Mouse (Mus musculus): ENCODE measurements at regions not wholly inside any gene's neighbourhood (a gene's known extent, or its start where the extent isn't known, plus 50 kb on each side); places are given as distances from the start of the nearest gene placed in this dataset.

DNA sequence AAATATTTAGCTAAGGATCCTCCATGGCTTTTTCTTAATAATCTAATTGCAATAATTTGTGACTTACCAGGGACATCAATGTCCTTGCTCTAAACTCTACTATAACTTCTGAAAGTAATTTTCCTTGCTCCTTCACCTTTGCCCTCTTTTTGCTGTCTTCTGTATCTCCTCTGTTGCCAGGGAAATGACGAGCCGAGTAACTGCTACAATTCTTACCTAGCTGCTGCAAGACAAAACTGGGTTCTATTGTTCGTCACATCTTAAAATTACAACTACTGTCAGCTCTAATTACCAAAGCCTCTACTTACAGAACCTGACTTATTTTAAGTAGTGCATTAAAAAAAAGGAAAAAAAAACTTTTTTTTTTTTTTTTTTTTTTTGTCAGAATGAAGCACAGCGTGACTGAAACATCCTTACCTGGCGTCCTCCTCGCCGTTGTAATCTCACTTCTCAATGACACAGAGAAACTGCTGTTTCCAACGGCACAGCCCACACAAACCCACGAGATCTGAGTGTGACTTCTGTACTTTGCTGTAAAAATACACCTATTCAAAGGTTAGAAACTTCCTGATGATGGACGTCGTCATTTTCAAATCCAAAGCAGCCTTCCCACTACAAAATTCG, 389.4 kb downstream of the Plk2 start:
- DNase-seq (ENCODE audit: low spot score in 2 of 2): no peak

DNA sequence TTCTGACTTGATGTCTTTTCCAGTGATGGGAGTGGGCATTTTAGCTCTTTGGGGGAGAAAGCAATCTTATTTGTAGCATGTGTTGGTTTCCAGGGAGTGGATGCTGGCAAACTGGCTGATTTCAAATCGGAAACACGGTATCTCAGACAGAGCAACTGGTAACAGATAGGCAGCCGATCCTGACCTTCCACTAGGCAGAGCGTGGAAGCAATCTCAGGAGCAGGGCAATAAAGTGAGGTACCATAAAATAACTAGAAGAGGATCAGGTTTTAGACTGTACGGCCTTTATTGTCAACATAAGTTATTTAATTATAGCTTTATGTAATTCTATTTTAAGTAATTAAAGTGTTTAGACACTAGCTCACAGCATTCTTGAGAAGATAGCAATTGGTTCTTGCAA, 390.0 kb downstream of the Plk2 start:
- no peak for DNase-seq (ENCODE audit: low spot score in 2 of 2)

DNA sequence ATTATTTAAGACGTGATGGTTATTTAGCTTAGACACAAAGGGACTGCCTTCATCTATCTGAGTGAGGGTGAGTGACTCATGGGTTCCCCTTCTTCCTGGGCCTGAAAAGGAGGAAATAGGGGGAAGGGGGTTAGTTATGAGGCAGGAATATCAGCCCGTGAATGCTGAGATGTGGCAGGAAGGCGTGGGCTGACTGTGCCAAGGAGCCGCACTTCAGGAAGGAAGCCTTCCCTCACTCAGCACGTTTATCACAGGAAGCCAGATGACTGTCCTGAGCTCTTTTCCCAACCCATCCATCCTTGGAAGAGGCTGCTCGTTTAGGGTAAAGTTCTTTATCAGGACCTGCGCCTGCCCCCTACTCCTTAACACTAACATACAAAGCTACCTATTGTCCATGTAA, 403.5 kb downstream of the Plk2 start:
- DNase-seq (ENCODE audit: low spot score in 2 of 2): no peak

DNA sequence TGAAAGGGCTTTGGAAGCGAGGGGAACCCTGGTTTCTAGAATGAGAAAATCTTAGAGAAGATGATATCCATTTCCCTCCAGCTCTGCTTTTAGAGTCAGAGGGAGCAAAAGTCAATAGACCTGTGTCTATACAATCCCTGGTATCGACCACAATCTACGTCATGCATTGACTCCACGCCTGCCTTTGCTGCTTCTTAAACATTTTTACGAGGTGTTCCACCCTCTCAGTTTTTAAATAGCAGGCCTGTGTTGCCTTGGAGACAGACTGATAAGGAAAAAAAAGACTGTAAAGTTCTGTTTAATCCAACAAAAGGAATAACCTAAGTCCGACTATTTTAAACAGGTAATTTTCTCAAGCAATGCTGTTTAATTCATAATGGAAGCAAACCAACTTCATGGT, 408.0 kb downstream of the Plk2 start:
- DNase-seq (ENCODE audit: low spot score in 2 of 2): no peak

DNA sequence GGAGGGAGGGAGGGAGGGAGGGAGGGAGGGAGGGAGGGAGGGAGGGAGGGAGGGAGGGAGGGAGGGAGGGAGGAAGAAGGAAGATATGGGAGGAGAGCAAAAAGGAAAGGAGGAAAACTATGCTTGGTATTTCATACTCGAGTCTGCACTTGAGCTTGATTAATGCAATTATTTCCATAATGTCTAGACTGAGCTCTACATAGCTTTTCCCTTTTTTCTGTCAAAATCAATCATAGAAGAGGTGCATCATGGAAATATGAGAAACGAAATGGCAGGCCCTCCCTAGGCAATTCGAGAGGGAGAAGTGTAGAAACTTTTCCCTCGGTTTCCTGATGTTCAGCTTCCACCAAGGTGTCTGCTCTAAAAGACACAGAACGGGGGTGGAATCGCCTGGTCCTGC, 417.6 kb downstream of the Plk2 start:
- no peak for DNase-seq (ENCODE audit: low spot score in 2 of 2)

DNA sequence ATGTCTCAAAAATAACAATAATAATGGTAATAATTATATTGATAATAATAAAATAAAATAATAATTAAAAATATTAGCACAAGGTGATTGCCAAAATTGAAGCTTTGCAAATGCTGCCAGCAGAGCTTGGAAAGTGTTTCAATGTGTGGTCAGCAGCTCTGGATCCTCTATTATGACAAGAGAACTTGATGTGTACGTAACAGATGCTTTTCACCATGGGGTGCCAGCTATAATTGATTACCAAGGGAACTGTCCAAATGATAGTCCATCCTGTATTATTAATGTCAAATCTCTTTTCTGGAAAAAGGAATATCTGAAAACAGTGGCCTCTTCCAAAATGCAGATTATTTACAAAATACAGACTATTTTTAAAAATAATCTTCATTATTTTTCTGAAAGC, 419.2 kb downstream of the Plk2 start:
- no peak for DNase-seq (ENCODE audit: low spot score in 2 of 2)

DNA sequence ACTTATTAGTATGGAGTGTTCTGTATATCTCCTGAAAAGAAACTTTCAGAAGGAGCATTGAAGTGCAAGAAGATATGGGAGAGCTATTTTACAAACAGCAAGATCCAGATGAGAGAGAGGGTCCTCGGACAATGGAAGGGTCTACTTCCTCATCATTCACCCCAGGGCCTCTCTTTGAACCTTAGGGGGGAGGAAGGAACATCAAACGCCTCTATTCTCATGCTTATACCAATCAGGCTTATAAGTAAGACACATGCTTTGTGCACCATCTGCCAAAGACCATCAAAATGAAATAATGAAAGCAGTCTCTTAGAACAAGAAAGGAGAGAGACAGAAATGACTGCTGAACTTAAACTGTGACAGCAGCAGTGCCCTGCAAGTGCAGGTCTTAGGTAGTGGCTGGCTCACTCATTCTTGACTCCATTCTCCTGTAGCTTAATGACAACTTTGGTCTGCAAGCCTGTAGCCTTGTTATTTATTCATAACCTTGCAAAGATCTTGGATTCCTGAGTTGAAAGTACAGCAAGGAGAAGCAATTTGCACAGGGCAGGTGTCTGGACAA, 424.5 kb downstream of the Plk2 start:
- no peak for DNase-seq (ENCODE audit: low spot score in 2 of 2)

DNA sequence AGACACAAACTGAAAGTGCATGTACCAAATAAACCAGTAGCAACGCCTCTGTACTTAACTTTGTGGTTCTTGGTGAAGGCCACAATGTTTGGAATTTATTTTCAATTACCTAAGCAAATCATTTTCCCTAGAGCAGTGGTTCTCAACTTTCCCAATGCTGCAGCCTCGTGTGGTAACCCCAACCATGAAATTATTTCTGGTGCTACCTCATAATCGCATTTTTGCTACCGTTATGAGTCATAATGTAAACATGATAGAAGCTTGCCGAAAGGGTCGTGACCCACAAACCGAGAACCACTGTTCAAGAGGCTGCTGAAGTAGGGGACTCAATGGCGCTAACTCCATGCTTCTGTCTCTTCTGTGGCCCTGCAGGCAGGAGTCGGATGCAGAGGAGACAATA, 429.9 kb upstream of the Actbl2 start:
- DNase-seq (ENCODE audit: low spot score in 2 of 2): no peak

DNA sequence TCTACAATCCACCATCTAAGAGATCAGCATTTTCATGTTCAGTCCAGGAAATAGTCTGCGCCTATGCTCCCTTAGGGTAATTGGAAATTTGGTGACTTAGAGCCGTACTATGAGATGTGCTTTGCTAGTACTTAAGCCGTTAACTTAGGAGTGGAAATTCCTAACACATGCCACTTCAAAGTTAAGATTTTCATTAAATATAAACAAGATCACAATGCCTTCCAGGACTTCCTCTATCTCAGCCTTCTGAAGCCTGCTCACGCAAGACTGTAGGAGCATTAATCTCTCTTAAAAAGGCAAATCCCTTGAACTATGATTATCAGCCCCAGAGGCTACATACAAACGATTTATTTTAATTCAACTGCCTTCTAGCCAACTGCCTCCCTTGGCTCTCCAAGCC, 422.4 kb upstream of the Actbl2 start:
- DNase-seq (ENCODE audit: low spot score in 2 of 2): no peak

DNA sequence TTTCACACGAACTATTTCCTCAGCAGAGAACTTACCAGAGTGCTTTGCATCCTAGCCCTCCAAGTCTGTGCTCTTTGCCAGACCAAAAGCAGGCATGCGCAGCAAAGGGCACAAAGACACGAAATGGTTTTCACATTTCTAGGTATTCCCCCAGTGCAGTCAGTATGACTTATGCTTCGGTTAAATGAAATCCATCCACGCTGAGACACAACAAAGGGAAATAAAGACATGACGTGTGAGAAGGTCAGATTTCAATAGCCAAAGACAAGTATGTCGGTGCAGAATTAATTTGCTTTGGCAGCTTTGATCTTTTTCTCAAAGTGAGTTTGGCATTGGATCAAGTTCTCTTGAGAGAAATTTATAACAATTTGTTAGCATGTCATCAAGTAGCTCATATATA, 417.9 kb upstream of the Actbl2 start:
- no peak for DNase-seq (ENCODE audit: low spot score in 2 of 2)

DNA sequence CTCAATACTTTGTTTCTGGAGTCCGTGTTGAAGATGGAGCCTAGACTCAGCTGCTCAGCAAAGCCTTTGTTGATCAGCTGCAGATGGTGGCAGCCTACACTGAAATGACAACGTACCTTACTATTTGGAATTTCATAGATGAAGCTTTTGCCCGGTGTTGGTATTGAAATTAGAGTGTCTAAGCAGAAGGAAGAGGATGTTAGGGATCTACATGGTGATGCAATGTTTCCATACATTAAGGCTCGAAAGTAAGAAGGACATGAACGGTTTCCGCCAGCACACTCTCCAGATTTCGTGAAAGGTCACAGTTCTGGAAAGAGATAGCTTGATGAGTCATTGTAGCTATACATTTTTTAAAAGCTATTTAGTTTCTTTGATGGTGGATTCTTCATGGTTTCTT, 412.9 kb upstream of the Actbl2 start:
- no peak for DNase-seq (ENCODE audit: low spot score in 2 of 2)

DNA sequence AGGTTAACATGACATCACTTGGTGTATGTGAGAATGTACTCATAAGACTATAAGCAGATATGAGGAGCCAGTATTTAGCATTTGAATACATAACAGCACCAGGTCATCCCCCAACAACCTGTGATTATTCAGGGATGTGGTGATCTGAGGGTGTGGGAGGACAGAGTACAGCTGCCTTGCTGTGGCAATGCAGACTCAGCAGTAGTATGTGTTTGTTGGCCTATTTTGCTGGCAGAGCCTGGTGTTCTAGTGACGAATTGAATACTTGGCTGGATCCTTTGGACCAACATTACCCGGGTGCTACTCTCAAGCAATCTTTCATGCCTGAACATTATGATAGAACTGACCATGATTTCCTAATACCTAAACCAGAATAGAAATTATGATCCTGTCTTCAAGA, 409.1 kb upstream of the Actbl2 start:
- DNase-seq (ENCODE audit: low spot score in 2 of 2): no peak

DNA sequence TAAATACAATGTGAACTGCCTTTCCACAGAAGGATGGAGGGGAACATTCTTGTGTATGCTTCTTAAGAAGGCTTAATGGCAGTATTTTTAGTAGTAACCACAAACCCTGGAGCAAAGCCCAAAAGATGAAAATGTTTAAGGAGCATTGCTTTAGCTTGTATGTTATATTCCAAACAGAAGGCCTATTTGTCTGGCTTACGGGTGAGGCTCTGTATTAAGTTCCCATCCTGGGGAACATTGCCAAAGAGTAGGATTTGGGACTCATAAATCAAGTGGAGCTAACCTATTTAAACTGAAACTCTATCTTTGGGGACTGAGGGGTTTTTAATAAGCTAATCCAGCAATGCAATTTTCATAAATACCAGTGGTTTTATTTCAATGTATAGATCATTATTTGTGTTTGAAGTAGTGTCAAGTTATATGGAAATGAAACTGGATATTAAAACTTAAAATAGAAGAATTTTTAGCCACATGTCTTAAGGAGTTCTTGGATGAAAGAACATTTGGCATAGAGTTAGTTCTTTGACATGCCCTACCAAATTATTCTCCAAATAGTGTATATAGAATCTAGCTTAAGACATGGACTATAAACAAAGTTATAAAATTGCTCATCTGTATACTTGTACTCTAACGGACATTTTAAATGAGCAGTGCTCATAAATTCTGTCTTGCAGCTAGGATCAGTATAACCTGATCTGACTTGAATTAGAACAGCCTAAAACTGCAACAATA, 401.7 kb upstream of the Actbl2 start:
- DNase-seq (ENCODE audit: low spot score in 2 of 2): no peak

DNA sequence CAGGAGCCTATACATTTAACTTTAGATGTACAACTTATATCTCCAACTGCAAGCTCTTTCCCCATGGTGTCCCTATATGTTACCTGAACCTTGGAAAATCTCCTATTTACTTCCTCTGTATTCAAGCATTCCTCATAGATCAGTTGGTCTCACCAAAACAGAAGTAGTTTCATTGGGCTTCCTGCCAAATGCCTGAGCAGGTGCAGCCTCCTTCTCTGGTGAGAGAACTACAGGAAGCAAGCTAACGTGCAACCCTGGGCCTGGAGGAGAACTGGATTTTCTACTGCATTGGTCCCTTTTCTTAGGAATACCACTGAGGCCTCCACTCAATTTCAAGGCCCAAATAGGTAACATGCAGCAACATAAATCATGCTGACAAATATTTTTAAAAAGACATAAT, 400.6 kb upstream of the Actbl2 start:
- DNase-seq (ENCODE audit: low spot score in 2 of 2): no peak

DNA sequence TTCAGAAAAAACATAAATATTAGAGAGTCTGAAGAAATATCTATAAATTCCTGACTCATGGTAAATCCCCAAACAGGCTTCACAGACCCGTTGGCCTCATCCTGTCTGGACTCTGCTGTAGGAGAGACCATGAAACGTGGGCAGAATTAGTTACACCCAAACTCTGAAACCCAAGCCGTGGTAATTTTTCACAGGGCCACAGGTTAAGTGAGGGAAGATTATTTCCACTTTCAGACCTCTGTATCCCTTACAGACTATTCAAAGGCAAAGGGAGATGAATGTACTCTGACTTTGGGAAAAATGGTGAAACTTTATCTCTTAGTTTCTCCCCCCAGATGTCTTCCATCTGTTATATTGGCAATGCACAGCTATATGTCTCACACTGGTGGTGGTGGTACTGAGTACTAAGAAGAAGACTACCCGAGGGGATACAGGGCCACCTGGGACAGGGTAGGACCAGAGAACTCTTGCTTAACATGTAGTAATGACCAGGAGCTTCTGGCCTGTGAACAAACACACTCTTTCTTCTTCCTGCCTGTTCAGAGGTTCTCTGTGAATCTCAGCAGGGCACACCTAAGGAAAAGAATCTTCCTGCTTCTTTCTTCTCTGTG, 388.8 kb upstream of the Actbl2 start:
- DNase-seq (ENCODE audit: low spot score in 2 of 2): no peak

DNA sequence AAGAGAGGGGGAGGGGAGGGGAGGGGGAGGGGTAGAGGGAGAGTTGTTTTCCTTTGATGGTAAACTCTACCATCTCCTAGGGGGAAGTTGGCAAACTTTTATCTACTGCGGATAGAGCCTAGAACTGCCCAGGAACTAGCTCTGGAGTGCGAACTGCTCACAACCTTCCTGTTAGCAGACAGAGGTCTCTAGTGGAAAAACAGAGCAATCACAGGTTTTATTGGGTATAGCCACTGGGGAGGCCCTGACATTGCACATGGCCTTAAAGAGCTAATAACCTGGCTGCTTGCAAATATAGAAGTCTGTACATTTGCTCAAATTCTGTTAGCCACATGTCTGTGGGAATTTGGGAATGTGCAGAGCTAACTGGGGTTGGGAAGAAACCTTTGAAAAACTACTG, 388.1 kb upstream of the Actbl2 start:
- DNase-seq (ENCODE audit: low spot score in 2 of 2): no peak

DNA sequence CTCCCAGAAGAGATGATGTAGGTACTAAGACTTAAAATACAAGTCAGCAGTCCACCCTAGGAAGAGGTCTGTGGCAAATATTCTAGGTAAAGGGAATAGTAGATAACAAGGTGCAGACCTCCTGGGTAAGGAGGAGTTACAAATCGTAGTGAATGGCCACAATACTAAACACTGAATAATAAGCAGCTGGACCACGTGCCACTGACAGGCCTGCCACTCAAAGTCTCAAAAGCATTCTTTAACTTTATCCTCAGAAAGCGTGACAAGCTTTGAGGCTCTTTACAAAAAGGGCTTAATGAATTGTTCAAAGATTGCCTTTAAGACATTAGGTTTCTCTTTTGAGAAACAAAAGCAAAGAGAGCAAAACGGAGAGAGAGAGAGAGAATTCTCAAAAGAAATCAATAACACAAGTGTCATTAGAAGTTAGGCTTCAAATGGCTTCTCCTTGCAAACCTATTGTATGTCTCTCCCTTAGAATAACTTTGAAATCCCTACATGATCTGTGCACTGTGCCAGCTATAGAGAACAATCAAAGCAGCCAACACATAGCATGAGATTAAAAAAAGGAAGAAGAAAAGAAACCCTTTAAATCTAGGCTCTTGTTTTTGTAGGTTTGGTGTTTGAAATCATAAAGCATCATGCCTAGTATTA, 383.6 kb upstream of the Actbl2 start:
- DNase-seq (ENCODE audit: low spot score in 2 of 2): no peak

DNA sequence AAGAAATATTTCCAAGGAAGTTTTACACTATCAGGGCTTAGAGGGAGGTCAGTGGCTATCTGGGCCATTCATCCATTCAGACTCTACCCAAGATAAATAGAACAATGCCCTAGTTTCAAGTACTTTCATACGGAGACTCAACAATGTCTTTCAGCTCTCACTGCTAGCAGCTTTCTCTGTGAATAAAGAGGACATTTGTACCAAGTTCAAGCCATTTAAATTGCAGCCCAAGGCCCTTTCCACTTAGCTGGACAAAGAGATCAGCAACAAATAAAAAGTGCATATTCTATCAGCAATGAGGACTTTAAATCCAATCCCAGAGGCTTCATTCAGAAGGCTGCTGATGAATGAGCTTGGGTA, 383.1 kb upstream of the Actbl2 start:
- no peak for DNase-seq (ENCODE audit: low spot score in 2 of 2)

DNA sequence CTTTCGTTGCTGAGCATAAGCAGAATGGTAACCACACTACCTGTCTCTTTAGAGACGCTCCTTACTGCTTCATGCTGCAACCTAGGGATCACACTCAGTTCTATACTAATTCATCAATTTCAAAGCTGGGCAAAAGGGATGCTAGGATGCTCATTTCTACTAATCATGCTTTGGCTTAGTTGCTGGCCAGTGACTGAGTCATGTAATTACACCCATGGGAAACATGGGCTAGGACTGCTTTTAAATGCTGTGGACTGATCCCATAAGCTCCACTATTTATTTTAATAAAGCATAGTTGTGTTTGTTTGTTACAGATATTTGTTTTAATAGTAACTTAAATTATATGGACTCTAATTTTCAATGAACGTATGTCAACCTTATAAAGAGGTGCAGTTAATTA, 373.2 kb upstream of the Actbl2 start:
- DNase-seq (ENCODE audit: low spot score in 2 of 2): no peak

DNA sequence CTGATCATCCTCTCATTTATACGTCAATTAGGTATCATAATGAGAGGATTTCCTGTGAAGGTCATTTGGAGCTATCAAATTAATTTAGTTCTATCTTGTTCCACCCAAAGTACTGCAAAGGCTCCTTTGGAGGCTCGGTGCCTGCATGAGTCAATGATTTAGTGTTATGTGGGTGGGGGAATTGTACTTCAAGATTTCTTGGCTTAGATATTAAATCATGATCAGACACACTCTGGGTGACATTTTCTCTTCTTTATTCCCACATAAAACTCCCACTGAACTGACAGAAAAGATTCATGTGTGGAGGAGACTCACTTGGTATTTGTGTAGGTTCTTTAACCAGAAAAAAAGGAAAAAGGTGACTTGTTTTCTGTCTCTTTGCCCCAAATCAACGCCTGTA, 372.6 kb upstream of the Actbl2 start:
- no peak for DNase-seq (ENCODE audit: low spot score in 2 of 2)

DNA sequence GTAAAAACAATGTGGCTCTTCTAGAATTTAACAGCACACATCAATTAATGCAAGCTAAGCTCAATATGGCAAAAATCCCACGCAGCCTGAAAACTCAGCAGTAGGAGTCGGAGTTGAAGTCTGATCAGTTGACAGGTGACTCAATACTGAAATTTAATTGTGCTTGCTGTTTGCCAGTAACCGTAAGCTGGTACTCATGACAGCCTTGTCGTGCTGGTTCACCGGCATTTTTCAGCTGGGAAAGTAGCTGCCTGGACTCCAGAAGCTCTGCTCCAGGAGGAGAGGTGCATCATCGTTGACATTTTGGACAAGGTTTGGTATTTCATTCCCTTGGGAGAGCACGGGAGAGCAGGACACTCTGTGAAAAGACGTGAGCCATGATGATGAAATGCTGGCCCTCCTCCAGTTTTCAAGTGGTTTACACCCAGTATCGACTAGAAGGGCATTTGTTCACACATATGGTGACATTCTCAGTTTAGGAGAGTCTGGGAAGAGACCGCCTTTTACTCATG, 372.1 kb upstream of the Actbl2 start:
- DNase-seq (ENCODE audit: low spot score in 2 of 2): no peak

DNA sequence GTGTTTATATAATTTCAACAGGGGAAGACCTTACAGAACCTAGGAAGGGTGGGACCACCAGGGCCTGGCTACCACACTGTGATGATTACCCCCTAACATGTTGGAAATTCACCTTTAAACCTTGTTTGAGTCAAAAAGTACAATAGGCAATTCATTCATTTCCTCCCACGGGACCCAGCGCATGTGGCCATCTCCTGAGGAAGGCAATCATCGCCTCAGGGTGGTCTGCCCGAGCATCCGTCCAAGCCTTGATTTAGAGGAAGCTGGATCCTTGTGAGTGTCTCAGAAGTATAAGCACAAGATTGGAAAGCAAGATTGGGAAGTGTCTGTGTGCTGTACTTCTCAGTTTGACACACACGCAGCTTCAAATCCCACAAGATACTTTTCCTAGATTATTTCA, 360.9 kb upstream of the Actbl2 start:
- no peak for DNase-seq (ENCODE audit: low spot score in 2 of 2)

DNA sequence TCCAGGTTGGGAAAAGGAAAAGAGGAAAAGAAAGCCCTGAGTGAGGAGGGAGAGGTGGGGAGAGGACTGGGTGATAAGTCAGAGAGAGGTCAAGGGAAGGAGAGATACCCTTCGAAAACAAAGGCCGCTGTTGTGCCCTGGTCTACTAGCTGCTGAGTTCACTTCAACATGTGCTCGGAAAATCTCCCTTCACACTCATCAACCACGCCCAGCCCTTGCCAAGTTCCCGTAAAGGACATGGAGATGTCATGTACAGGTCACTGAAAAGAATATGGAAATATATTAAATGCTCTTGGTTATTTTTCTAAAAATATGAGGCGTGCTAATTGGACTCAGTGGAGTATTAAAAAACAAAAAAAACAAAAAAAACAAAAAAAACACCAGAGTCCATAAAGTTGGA, 359.5 kb upstream of the Actbl2 start:
- DNase-seq (ENCODE audit: low spot score in 2 of 2): no peak
